Mouse (Mus musculus): ENCODE results near the gene Sfxn1. TPM values are rescaled to one million over a fixed set of nuclear protein-coding genes. Genes with fewer than 3 reads are reported as not detected.

Gene Sfxn1
- polyA plus RNA-seq (2015; fragmentation: Nextera tagmentation; extraction: Ambion mirVana) = 112 and 119 TPM in 2 replicates

DNA sequence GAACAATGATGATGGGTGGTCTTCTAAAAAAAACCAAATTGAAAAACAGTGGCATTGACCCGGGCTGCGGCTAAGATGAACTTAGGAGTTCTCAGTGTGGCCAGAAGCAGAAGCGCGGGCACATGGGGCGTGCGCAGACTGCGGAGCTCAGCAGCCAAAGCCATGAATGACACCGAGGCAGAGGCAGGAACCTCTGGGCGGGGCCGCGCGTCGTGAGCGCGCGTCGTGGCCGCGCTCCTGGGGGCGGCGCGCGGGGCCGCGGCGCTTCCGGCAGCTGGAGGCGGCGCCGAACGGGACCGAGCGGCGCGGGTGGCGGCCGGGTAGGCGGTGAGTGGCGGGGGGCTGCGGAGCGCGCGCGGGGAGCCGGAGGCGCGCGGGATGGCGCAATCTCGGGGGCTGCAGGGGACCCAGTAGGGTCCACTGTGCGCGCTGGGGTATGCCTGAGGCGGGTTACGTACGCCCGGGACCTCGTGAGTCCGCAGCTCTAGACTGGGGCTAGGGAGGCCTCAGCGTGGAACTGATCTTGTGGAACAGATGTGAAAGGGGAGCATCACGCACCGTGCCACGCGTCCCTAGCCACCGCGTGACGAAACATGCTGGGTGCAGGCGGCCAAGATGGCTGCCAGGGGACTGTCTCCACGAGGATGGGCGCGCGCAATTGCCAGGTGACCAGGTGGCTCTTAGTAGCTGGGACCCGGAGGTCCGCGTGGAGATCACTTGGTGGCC, at the start of gene Sfxn1:
TSS of gene Sfxn1 (plus strand) at position 264 of the 726 bp plus-strand sequence.
- H3K36me3 ChIP-seq (ENCODE audit: control insufficient read depth, insufficient read depth, low read length) = no peaks in the 10 kb centered on the region
- peak within 1 kb of the TSS; percentile 87 for H3K9ac ChIP-seq (ENCODE audit: low read depth, low read length)
- under 1% methylated on average over 74 of the region's 74 CpGs for WGBS
- ATAC-seq = peak; percentile 89
- H3K27me3 ChIP-seq (ENCODE audit: control insufficient read depth, insufficient read depth, low read depth, low read length) = no peaks in the 10 kb centered on the region
- peaks cover 18% of the 10 kb centered on the region for H3K4me1 ChIP-seq (ENCODE audit: control insufficient read depth, insufficient read depth, low read length)
- peak within 1 kb of the TSS; percentile 77 for H3K4me2 ChIP-seq (ENCODE audit: low read length)
- no peaks in the 10 kb centered on the region for H3K9me3 ChIP-seq (replicated peaks; ENCODE audit: control insufficient read depth, low read length, poor library complexity, severe bottlenecking)
- peak within 1 kb of the TSS; percentile 91 for H3K27ac ChIP-seq (ENCODE audit: low read length)
- H3K4me3 ChIP-seq (ENCODE audit: low read depth, low read length) = peak within 1 kb of the TSS; percentile 81

DNA sequence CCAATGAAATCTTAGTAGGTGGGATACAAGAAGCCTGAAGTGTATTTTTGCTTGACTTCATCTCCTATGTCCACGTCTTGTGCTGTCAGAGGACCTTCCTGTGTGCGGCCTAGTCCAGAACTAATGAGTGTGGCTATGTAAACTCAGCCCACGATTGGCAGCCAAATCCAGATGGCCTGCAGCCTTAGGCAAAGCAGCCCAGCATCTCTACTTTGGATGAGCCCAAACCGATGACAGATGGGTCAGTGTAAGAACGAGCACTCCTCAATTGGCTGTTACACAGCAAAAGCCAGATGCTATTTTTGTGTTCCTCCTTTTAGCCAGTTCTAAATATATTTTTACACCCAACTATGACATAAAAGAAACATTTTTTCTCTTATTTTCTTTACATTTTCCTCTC, 48.4 kb upstream of the Sfxn1 start:
- Histone ChIP-seq H3K27me3 (ENCODE audit: control insufficient read depth, insufficient read depth, low read depth, low read length) (no peaks in the 10 kb centered on the region), H3K9ac (ENCODE audit: low read depth, low read length) (no peak overlapping the region), H3K9me3 (replicated peaks; ENCODE audit: control insufficient read depth, low read length, poor library complexity, severe bottlenecking) (no peaks in the 10 kb centered on the region), H3K4me3 (ENCODE audit: low read depth, low read length) (no peak overlapping the region), H3K27ac (ENCODE audit: low read length) (no peak overlapping the region), H3K4me1 (ENCODE audit: control insufficient read depth, insufficient read depth, low read length) (no peaks in the 10 kb centered on the region), H3K4me2 (ENCODE audit: low read length) (no peak overlapping the region), H3K36me3 (ENCODE audit: control insufficient read depth, insufficient read depth, low read length) (no peaks in the 10 kb centered on the region)
- WGBS = 69% methylated on average over 5 of the region's 5 CpGs
- ATAC-seq = no peak

DNA sequence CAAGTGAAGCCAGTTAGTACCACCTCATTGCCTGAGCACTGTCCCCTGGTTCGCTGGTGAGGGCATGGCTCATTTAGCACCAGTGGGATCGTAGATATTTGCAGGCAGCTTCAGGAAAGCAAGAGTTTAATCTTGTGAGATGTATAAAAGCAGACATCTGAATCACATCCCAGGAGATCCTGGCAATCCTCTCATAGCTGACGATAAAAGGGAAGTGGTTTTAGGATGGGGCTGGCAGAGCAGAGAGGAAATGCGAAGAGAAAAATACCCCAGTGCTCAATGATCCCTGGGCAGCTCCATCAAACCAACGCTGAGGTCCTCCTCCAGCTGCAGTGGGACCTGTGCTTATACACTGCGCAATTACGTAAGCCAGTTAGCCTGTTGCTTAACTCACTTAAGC, 44.6 kb upstream of the Sfxn1 start:
- Histone ChIP-seq H3K9me3 (replicated peaks; ENCODE audit: control insufficient read depth, low read length, poor library complexity, severe bottlenecking) (no peaks in the 10 kb centered on the region), H3K36me3 (ENCODE audit: control insufficient read depth, insufficient read depth, low read length) (no peaks in the 10 kb centered on the region), H3K27ac (ENCODE audit: low read length) (no peak overlapping the region), H3K9ac (ENCODE audit: low read depth, low read length) (no peak overlapping the region), H3K27me3 (ENCODE audit: control insufficient read depth, insufficient read depth, low read depth, low read length) (no peaks in the 10 kb centered on the region), H3K4me2 (ENCODE audit: low read length) (no peak overlapping the region), H3K4me1 (ENCODE audit: control insufficient read depth, insufficient read depth, low read length) (no peaks in the 10 kb centered on the region), H3K4me3 (ENCODE audit: low read depth, low read length) (no peak overlapping the region)
- WGBS = 66% methylated on average over 7 of the region's 7 CpGs
- ATAC-seq = no peak

DNA sequence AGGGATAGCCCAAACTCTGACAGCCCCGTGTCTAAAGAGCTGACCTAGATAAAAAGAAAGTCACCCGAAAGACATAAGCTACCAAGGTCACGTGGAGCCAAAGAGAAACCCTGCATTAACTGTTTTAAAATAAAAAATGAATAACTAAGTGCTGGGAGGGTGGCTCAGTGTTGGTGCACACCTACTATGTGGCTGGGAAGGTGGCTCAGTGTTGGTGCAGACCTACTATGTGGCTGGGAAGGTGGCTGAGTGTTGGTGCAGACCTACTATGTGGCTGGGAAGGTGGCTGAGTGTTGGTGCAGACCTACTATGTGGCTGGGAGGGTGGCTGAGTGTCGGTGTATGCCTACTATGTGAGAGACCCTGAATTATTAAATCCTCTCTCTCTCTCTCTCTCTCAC, 38.0 kb upstream of the Sfxn1 start:
- H3K4me2 ChIP-seq (ENCODE audit: low read length) = no peak overlapping the region
- ATAC-seq = no peak
- H3K27ac ChIP-seq (ENCODE audit: low read length) = no peak overlapping the region
- no peak overlapping the region for H3K9ac ChIP-seq (ENCODE audit: low read depth, low read length)
- H3K9me3 ChIP-seq (replicated peaks; ENCODE audit: control insufficient read depth, low read length, poor library complexity, severe bottlenecking) = no peaks in the 10 kb centered on the region
- no peaks in the 10 kb centered on the region for H3K27me3 ChIP-seq (ENCODE audit: control insufficient read depth, insufficient read depth, low read depth, low read length)
- no peak overlapping the region for H3K4me3 ChIP-seq (ENCODE audit: low read depth, low read length)
- WGBS = 79% methylated on average over 4 of the region's 4 CpGs
- H3K4me1 ChIP-seq (ENCODE audit: control insufficient read depth, insufficient read depth, low read length) = no peaks in the 10 kb centered on the region
- H3K36me3 ChIP-seq (ENCODE audit: control insufficient read depth, insufficient read depth, low read length) = no peaks in the 10 kb centered on the region

DNA sequence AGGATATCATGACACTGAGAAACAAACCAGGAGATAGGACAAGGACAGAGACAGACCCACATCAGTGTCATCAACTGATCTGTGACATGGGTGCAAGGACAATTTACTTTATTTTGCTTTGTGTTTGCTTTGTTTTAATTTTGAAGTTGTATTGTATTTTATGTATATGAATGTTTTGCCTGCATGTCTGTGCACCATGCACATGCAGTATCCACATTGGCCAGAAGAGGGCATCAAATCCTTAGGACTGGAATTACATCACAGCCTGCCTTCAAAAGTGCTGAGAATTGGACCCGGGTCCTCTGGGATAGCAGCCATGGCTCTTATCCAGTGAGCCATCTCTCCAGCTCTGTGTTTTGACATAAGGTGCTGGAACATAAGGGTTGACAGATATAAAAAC, 36.1 kb upstream of the Sfxn1 start:
- Histone ChIP-seq H3K4me2 (ENCODE audit: low read length) (no peak overlapping the region), H3K4me3 (ENCODE audit: low read depth, low read length) (no peak overlapping the region), H3K4me1 (ENCODE audit: control insufficient read depth, insufficient read depth, low read length) (no peaks in the 10 kb centered on the region), H3K36me3 (ENCODE audit: control insufficient read depth, insufficient read depth, low read length) (no peaks in the 10 kb centered on the region), H3K27me3 (ENCODE audit: control insufficient read depth, insufficient read depth, low read depth, low read length) (no peaks in the 10 kb centered on the region), H3K27ac (ENCODE audit: low read length) (no peak overlapping the region), H3K9me3 (replicated peaks; ENCODE audit: control insufficient read depth, low read length, poor library complexity, severe bottlenecking) (no peaks in the 10 kb centered on the region), H3K9ac (ENCODE audit: low read depth, low read length) (no peak overlapping the region)
- 84% methylated on average over 1 of the region's 1 CpGs for WGBS
- ATAC-seq = no peak

DNA sequence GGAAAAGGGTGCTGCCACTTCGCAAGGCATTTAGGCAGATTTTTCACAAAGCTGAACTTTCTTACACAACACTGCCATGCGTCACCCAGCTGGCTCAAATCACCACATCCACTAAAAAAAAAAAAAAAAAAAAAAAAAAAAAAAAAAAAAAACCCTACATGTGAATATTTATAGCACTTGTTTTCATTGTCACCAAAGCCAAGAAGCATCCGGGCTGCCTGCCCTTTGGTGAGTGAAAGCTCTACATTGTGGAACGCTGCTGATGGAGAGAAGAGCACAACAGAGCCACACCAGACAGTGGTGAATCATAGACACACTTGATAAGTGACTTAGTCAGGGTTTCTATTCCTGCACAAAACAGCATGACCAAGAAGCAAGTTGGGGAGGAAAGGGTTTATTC, 33.7 kb upstream of the Sfxn1 start:
- Histone ChIP-seq H3K27me3 (ENCODE audit: control insufficient read depth, insufficient read depth, low read depth, low read length) (no peaks in the 10 kb centered on the region), H3K4me1 (ENCODE audit: control insufficient read depth, insufficient read depth, low read length) (no peaks in the 10 kb centered on the region), H3K36me3 (ENCODE audit: control insufficient read depth, insufficient read depth, low read length) (no peaks in the 10 kb centered on the region), H3K27ac (ENCODE audit: low read length) (no peak overlapping the region), H3K4me2 (ENCODE audit: low read length) (no peak overlapping the region), H3K9me3 (replicated peaks; ENCODE audit: control insufficient read depth, low read length, poor library complexity, severe bottlenecking) (no peaks in the 10 kb centered on the region), H3K4me3 (ENCODE audit: low read depth, low read length) (no peak overlapping the region), H3K9ac (ENCODE audit: low read depth, low read length) (no peak overlapping the region)
- no peak for ATAC-seq
- 89% methylated on average over 4 of the region's 4 CpGs for WGBS

DNA sequence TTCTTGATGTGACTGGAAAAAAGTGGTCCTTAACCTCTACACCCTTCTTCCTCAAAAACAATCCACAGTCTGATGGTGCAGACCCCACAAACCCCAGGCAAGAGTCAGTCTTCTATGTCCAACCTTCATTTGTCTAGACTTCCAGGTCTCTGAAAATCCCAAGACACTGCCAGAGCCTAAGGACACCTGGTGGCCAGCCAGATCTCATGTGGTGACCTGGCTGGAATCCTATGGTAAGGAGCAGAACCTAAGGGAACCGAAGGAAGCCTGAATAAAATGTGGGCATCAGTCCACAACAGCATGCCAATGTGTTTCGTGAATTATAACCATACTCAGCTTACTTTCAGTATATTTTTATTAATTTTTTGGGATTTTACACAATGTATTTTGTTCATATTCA, 31.4 kb upstream of the Sfxn1 start:
- no peak for ATAC-seq
- 90% methylated on average over 2 of the region's 2 CpGs for WGBS
- no peaks in the 10 kb centered on the region for H3K4me1 ChIP-seq (ENCODE audit: control insufficient read depth, insufficient read depth, low read length)

DNA sequence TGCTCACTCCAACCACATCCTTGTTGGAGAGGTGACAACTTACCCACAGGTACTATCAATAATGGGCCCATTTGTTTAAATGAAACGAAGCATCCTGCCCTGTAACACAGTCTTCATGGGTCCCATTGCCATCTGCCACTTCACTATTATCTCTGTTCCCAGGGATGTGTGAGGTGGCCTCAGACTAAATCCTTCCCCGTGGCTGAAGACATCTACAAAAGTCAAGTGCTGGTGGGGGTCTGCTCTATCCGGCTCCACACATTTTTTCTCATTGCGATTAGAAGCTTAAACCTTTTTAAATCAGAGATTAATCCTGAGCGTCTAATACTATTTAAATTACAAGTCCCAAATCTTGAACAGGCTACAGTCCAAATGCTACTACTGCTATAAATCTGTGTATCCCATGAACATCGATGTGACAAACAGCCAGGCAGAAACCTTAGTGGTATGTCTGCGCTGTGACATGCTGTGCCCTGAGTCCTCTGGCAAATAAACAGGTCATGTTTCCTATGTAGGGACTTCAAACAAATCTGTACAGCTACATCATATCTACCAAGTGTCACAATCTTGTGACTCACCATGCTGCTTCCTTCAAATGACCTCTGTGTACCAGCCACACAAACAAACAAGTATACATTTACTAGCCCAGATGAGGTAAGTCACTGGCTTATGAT, 22.9 kb upstream of the Sfxn1 start:
- WGBS = 50% methylated on average over 7 of the region's 7 CpGs
- no peak overlapping the region for H3K4me2 ChIP-seq (ENCODE audit: low read length)
- H3K36me3 ChIP-seq (ENCODE audit: control insufficient read depth, insufficient read depth, low read length) = no peaks in the 10 kb centered on the region
- H3K9me3 ChIP-seq (replicated peaks; ENCODE audit: control insufficient read depth, low read length, poor library complexity, severe bottlenecking) = no peaks in the 10 kb centered on the region
- no peaks in the 10 kb centered on the region; the same call in 1 of the 2 replicates for H3K4me1 ChIP-seq (ENCODE audit: control insufficient read depth, insufficient read depth, low read length)
- 0 out of 2 replicates have a peak, but pooled peaks cover under 1% of the 10 kb centered on the region for H3K27me3 ChIP-seq (ENCODE audit: control insufficient read depth, insufficient read depth, low read depth, low read length)
- H3K27ac ChIP-seq (ENCODE audit: low read length) = no peak overlapping the region
- no peak overlapping the region for H3K4me3 ChIP-seq (ENCODE audit: low read depth, low read length)
- no peak overlapping the region for H3K9ac ChIP-seq (ENCODE audit: low read depth, low read length)
- ATAC-seq = peak; percentile 64

More for the DNA sequence above, 31.4 kb upstream of the Sfxn1 start:
- Histone ChIP-seq H3K27ac (ENCODE audit: low read length) (no peak overlapping the region), H3K27me3 (ENCODE audit: control insufficient read depth, insufficient read depth, low read depth, low read length) (no peaks in the 10 kb centered on the region), H3K4me3 (ENCODE audit: low read depth, low read length) (no peak overlapping the region), H3K36me3 (ENCODE audit: control insufficient read depth, insufficient read depth, low read length) (no peaks in the 10 kb centered on the region), H3K4me2 (ENCODE audit: low read length) (no peak overlapping the region), H3K9ac (ENCODE audit: low read depth, low read length) (no peak overlapping the region), H3K9me3 (replicated peaks; ENCODE audit: control insufficient read depth, low read length, poor library complexity, severe bottlenecking) (no peaks in the 10 kb centered on the region)

DNA sequence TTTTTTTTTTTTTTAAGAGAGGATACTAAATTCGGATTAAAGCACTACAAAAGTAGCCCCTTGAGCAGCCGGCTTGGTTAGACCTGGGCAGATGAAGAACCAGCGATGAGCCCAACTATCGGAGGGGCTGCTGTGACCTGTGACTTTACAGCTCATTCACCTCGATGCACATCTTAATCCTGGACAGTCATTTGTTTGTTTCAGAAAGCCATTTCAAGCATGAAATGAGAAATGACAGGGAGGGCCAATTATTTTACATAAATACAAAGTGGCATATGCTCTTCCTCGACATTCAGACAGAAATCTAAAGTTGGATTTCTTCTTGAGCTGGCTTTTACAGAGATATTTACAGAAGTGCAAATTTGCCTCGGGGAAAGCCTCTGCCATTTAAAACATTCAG, 20.0 kb upstream of the Sfxn1 start:
- no peaks in the 10 kb centered on the region for H3K36me3 ChIP-seq (ENCODE audit: control insufficient read depth, insufficient read depth, low read length)
- no peak for ATAC-seq
- H3K27ac ChIP-seq (ENCODE audit: low read length) = no peak overlapping the region
- H3K4me1 ChIP-seq (ENCODE audit: control insufficient read depth, insufficient read depth, low read length) = peaks cover 3% of the 10 kb centered on the region; the same call in 1 of the 2 replicates
- H3K4me2 ChIP-seq (ENCODE audit: low read length) = no peak overlapping the region
- WGBS = 13% methylated on average over 7 of the region's 7 CpGs
- H3K9me3 ChIP-seq (replicated peaks; ENCODE audit: control insufficient read depth, low read length, poor library complexity, severe bottlenecking) = no peaks in the 10 kb centered on the region
- H3K27me3 ChIP-seq (ENCODE audit: control insufficient read depth, insufficient read depth, low read depth, low read length) = peaks cover 9% of the 10 kb centered on the region; the same call in 1 of the 2 replicates
- H3K9ac ChIP-seq (ENCODE audit: low read depth, low read length) = no peak overlapping the region
- H3K4me3 ChIP-seq (ENCODE audit: low read depth, low read length) = no peak overlapping the region

All from midbrain, embryonic 16.5 days (tissue).